Mouse (Mus musculus): ENCODE results near the gene Ifnk. TPM values are rescaled to one million over a fixed set of nuclear protein-coding genes. Genes with fewer than 3 reads are reported as not detected.

Ifnk gene
- polyA plus RNA-seq, 1 experiment: not detected

DNA sequence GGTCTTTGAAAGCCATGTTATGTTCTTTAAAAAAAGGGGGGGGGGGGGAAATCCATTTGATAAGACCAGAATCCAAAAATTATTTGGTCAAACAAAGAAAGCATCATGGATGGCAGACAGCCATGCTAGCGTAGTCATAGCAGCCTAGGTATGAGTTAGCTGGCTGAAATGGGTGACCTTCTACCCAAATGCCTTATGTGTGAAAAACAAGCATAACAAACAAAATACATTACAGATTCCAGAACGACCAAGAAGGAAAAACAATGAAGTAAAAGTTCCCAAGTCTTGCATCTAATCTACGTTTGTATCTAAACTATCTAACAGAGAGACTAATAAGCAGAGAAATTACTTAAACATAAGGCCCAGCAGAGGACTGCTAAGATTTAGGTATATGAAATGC, 1.1 kb upstream of the Ifnk start:
- TF ChIP-seq MAX (IDR thresholded peaks at IDR 0.05): no peak
- no peak for TF ChIP-seq FOSL1 (IDR thresholded peaks at IDR 0.05; ENCODE audit: insufficient read depth, low read length, poor library complexity, severe bottlenecking)
- TF ChIP-seq USF1 (IDR thresholded peaks at IDR 0.05; ENCODE audit: low read depth): no peak
- no peak for TF ChIP-seq CEBPB (IDR thresholded peaks at IDR 0.05; ENCODE audit: low read depth)
- no peak for TF ChIP-seq CTCF (IDR thresholded peaks at IDR 0.05; ENCODE audit: control insufficient read depth, insufficient read depth, insufficient read length)
- no peak for TF ChIP-seq MYOG (IDR thresholded peaks at IDR 0.05; ENCODE audit: control insufficient read depth, extremely low read depth, insufficient read length)
- TF ChIP-seq MYOD1 (IDR thresholded peaks at IDR 0.05; ENCODE audit: control insufficient read depth, insufficient read length, low read depth): no peak

DNA sequence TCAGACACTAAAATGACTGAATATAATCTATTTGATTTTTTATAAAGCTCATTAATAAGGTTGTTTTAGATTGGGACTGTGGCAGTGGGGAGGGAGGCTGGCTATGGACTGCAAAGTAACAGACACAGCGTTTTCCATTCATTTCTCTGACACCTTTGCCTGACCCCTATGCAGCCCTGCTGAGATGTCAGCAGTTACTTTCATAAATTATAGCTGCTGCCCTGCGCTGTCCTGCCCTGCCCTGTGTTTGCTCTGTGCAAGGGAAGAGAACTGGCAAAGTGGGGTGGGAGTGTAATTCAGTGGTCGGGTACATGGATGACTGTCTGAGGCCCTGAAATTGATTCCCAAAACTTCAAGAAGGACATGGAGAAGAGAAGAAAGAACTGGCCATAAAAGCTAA, 2.2 kb downstream of the Ifnk start:
- Histone ChIP-seq H3K27me3 (ENCODE audit: control insufficient read depth, insufficient read depth, insufficient read length) (no peaks in the 10 kb centered on the region), H3K36me3 (ENCODE audit: control insufficient read depth, insufficient read depth) (no peaks in the 10 kb centered on the region), H3ac (ENCODE audit: control insufficient read depth, insufficient read length, low read depth) (no peak overlapping the region), H3K79me3 (ENCODE audit: low read depth) (no peaks in the 10 kb centered on the region), H3K79me2 (ENCODE audit: control insufficient read depth, insufficient read depth) (no peaks in the 10 kb centered on the region), H3K4me3 (ENCODE audit: insufficient read depth, poor library complexity, severe bottlenecking) (no peak overlapping the region)
- TF ChIP-seq MYOD1 (IDR thresholded peaks at IDR 0.05; ENCODE audit: control insufficient read depth, insufficient read length, low read depth) (no peak), USF1 (IDR thresholded peaks at IDR 0.05; ENCODE audit: low read depth) (no peak), MAX (IDR thresholded peaks at IDR 0.05) (no peak), FOSL1 (IDR thresholded peaks at IDR 0.05; ENCODE audit: insufficient read depth, low read length, poor library complexity, severe bottlenecking) (no peak), MYOG (IDR thresholded peaks at IDR 0.05; ENCODE audit: control insufficient read depth, extremely low read depth, insufficient read length) (no peak), CTCF (IDR thresholded peaks at IDR 0.05; ENCODE audit: control insufficient read depth, insufficient read depth, insufficient read length) (no peak), CEBPB (IDR thresholded peaks at IDR 0.05; ENCODE audit: low read depth) (no peak)

More for the DNA sequence above, 1.1 kb upstream of the Ifnk start:
- Histone ChIP-seq H3K79me2 (ENCODE audit: control insufficient read depth, insufficient read depth) (no peaks in the 10 kb centered on the region), H3K79me3 (ENCODE audit: low read depth) (no peaks in the 10 kb centered on the region), H3K27me3 (ENCODE audit: control insufficient read depth, insufficient read depth, insufficient read length) (no peaks in the 10 kb centered on the region), H3K4me3 (ENCODE audit: insufficient read depth, poor library complexity, severe bottlenecking) (no peak overlapping the region), H3ac (ENCODE audit: control insufficient read depth, insufficient read length, low read depth) (no peak overlapping the region), H3K36me3 (ENCODE audit: control insufficient read depth, insufficient read depth) (no peaks in the 10 kb centered on the region)

DNA sequence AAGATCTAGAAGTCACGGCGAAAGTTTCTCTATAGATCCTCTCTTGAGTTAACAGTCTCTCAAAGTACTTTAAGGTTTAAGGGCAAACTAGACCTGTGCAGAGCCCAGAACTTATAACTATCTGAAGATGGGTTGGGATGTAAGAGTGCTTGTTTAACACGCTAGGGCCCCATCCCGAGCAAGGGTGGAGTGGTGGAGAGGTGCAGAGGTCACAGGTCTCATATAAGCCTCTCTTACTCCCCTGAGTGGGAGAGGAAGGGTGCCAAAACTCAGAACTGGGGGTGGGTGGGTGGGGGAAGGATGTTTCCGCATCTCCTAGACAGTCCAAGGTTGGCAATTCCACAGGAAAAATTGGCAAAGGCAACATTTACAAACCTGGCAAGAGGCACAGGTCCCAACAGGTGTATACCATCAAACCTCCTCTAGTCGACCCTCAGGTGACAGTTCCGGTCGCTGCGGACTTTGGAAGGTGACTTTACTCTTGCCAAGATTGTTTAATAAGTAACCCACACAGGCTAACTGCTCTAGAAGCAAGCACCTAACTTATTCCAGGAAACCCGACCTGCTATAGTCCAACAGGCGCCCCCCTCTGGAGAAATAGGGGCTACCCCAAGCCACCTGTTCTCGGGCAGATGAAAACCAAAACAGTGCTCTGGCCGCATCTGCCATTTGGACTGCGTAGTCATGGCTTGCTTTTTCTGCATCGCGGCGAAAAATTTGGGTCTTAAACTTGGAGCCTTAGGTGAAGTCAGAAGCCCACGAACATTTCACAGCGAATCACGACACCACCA, 3.5 kb downstream of the Ifnk start:
- Histone ChIP-seq H3ac (ENCODE audit: control insufficient read depth, insufficient read length, low read depth) (no peak overlapping the region), H3K36me3 (ENCODE audit: control insufficient read depth, insufficient read depth) (no peaks in the 10 kb centered on the region), H3K27me3 (ENCODE audit: control insufficient read depth, insufficient read depth, insufficient read length) (no peaks in the 10 kb centered on the region), H3K79me3 (ENCODE audit: low read depth) (no peaks in the 10 kb centered on the region), H3K79me2 (ENCODE audit: control insufficient read depth, insufficient read depth) (no peaks in the 10 kb centered on the region), H3K4me3 (ENCODE audit: insufficient read depth, poor library complexity, severe bottlenecking) (no peak overlapping the region)
- TF ChIP-seq MYOD1 (IDR thresholded peaks at IDR 0.05; ENCODE audit: control insufficient read depth, insufficient read length, low read depth) (no peak), CTCF (IDR thresholded peaks at IDR 0.05; ENCODE audit: control insufficient read depth, insufficient read depth, insufficient read length) (no peak), MAX (IDR thresholded peaks at IDR 0.05) (no peak), USF1 (IDR thresholded peaks at IDR 0.05; ENCODE audit: low read depth) (no peak), FOSL1 (IDR thresholded peaks at IDR 0.05; ENCODE audit: insufficient read depth, low read length, poor library complexity, severe bottlenecking) (no peak), CEBPB (IDR thresholded peaks at IDR 0.05; ENCODE audit: low read depth) (no peak), MYOG (IDR thresholded peaks at IDR 0.05; ENCODE audit: control insufficient read depth, extremely low read depth, insufficient read length) (no peak)

DNA sequence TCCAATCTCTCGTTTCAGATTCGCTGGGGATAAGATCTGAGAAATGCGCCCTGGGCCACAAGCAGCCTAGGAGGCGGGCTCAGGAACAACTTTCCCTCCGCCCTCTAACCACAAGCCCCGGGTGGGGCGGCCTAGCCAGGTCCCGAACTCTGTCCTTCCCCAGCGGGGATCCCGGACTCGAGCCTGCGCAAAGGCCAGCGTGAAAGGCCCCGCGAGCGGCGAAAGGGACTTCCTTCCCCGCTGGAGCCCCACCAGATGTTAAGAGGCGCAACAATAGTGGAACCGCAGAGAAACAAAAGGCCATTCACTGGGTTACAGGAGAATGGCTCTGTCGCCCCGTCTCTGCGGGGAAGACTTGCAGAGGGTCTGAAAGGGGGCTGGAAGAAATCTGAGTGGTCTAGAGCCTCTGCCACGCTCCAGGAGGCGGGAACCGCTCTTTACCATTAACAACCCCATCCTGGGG, 4.3 kb downstream of the Ifnk start:
- no peaks in the 10 kb centered on the region for H3K79me3 ChIP-seq (ENCODE audit: low read depth)
- TF ChIP-seq MYOD1 (IDR thresholded peaks at IDR 0.05; ENCODE audit: control insufficient read depth, insufficient read length, low read depth) (no peak), CEBPB (IDR thresholded peaks at IDR 0.05; ENCODE audit: low read depth) (no peak), MAX (IDR thresholded peaks at IDR 0.05) (no peak), FOSL1 (IDR thresholded peaks at IDR 0.05; ENCODE audit: insufficient read depth, low read length, poor library complexity, severe bottlenecking) (no peak), MYOG (IDR thresholded peaks at IDR 0.05; ENCODE audit: control insufficient read depth, extremely low read depth, insufficient read length) (no peak), CTCF (IDR thresholded peaks at IDR 0.05; ENCODE audit: control insufficient read depth, insufficient read depth, insufficient read length) (no peak), USF1 (IDR thresholded peaks at IDR 0.05; ENCODE audit: low read depth) (no peak)
- no peaks in the 10 kb centered on the region for H3K36me3 ChIP-seq (ENCODE audit: control insufficient read depth, insufficient read depth)
- no peaks in the 10 kb centered on the region for H3K27me3 ChIP-seq (ENCODE audit: control insufficient read depth, insufficient read depth, insufficient read length)
- peak overlapping the region; percentile 23 for H3K4me3 ChIP-seq (ENCODE audit: insufficient read depth, poor library complexity, severe bottlenecking)
- no peaks in the 10 kb centered on the region for H3K79me2 ChIP-seq (ENCODE audit: control insufficient read depth, insufficient read depth)
- H3ac ChIP-seq (ENCODE audit: control insufficient read depth, insufficient read length, low read depth): no peak overlapping the region

GRCm38 (mm10) chr4:35156751-35157611, 5.1 kb downstream of the Ifnk start, which contains the start of gene Mob3b:
Mob3b (minus strand) TSS chr4:35157484.
- H3ac ChIP-seq (ENCODE audit: control insufficient read depth, insufficient read length, low read depth): peak within 1 kb of the TSS; percentile 60
- H3K79me2 ChIP-seq (ENCODE audit: control insufficient read depth, insufficient read depth): no peaks in the 10 kb centered on the region
- peak within 1 kb of the TSS; percentile 23 for H3K4me3 ChIP-seq (ENCODE audit: insufficient read depth, poor library complexity, severe bottlenecking)
- no peaks in the 10 kb centered on the region for H3K36me3 ChIP-seq (ENCODE audit: control insufficient read depth, insufficient read depth)
- no peak for TF ChIP-seq MYOD1 (IDR thresholded peaks at IDR 0.05; ENCODE audit: control insufficient read depth, insufficient read length, low read depth)
- TF ChIP-seq CTCF (IDR thresholded peaks at IDR 0.05; ENCODE audit: control insufficient read depth, insufficient read depth, insufficient read length): peak; percentile 76
- H3K27me3 ChIP-seq (ENCODE audit: control insufficient read depth, insufficient read depth, insufficient read length): no peaks in the 10 kb centered on the region
- H3K79me3 ChIP-seq (ENCODE audit: low read depth): no peaks in the 10 kb centered on the region
